9 mouse cellular contexts compared by ENCODE assay signal in the genomic region with DNA sequence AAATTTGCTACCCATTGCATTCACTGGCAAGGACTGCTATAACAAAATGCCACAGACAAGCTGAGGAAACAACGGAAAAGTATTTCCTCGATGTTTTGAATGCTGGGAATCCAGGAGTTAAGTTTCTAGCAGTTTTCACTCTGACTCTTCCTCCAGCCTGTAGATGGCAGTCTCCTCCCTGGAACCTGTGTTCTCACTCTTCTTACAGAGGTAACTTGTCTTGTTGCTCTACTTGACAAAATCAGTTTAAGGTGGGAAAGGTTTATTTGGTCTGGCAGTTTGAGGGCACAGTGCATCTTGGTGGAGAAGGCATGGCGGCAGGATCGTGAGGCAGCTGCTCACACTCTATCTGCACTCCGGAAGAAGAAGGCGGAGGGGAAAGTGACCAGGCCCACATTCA.
A peak's percentile ranks its signal among the peaks of the same experiment; 100 is the strongest.
DNase-seq lines count a peak whose midpoint lies in the region; ATAC-seq and TF ChIP-seq lines count a peak whose summit lies in the region.
"Had no signal": no experiment of that assay in that cellular context is flagged by ENCODE, and none has a peak within 500 bp of the region (broad histone marks: within the 10 kb centered on the region; RNA-seq: fewer than 3 reads in every experiment).

No protein-coding gene starts in this region.

- peak in 1 of 2 experiments; percentile 16 for DNase-seq in heart, adult 2 months
- DNase-seq in right cerebral cortex, adult 18-20 months, result peak; percentile 31
- DNase-seq in right cerebral cortex, postnatal 36 days (ENCODE audit: low spot score in 2 of 2), result no peak
- DNase-seq in embryo, embryonic 10.5 days (ENCODE audit: low spot score), result peak; percentile 60
- DNase-seq in thymus, postnatal 14 days, result peak; percentile 14
- no peak for DNase-seq in gastrocnemius, postnatal 14 days
- no peak for DNase-seq in frontal cortex, postnatal 10 days (ENCODE audit: low spot score in 2 of 2)
- DNase-seq: liver, embryonic 13.5 days had no signal

- TF ChIP-seq POLR2A in heart, adult 2 months (IDR thresholded peaks at IDR 0.05; ENCODE audit: insufficient read depth, low read depth, low read length), result no peak

- H3K36me3 ChIP-seq in heart, adult 2 months (ENCODE audit: control insufficient read depth, insufficient read depth, low read length), result no peaks in the 10 kb centered on the region
- H3K36me3 ChIP-seq in heart, embryonic 11.5 days (ENCODE audit: control insufficient read depth, insufficient read depth, low read length), result no peaks in the 10 kb centered on the region
- H3K36me3 ChIP-seq: liver, embryonic 13.5 days had no signal

- H3K27me3 ChIP-seq in heart, adult 2 months (ENCODE audit: control insufficient read depth, insufficient read depth, low read length), result no peaks in the 10 kb centered on the region
- H3K27me3 ChIP-seq in heart, embryonic 11.5 days (ENCODE audit: control insufficient read depth, insufficient read depth, low read length), result no peaks in the 10 kb centered on the region
- H3K27me3 ChIP-seq: liver, embryonic 13.5 days had no signal

- no peak overlapping the region for H3K4me2 ChIP-seq in heart, embryonic 11.5 days
- H3K4me2 ChIP-seq: liver, embryonic 13.5 days had no signal

- no peak for TF ChIP-seq EP300 in heart, adult 2 months (IDR thresholded peaks at IDR 0.05; ENCODE audit: insufficient read depth, low read depth, low read length)

- TF ChIP-seq CTCF in heart, adult 2 months (IDR thresholded peaks at IDR 0.05), result peak; percentile 77

- 55% methylated on average over 6 of the region's 6 CpGs for WGBS in heart, adult 2 months
- WGBS in heart, embryonic 11.5 days (ENCODE audit: insufficient replicate concordance), result 63% methylated on average over 6 of the region's 6 CpGs

- H3K4me3 ChIP-seq in heart, adult 2 months, result no peak overlapping the region
- no peak overlapping the region for H3K4me3 ChIP-seq in heart, embryonic 11.5 days (ENCODE audit: low read depth, low read length)
- H3K4me3 ChIP-seq: liver, embryonic 13.5 days had no signal

- no peak overlapping the region for H3K9ac ChIP-seq in heart, adult 2 months (ENCODE audit: low read depth, low read length)
- no peak overlapping the region for H3K9ac ChIP-seq in heart, embryonic 11.5 days (ENCODE audit: low read depth, low read length)
- H3K9ac ChIP-seq: liver, embryonic 13.5 days had no signal

- no peaks in the 10 kb centered on the region for H3K4me1 ChIP-seq in heart, adult 2 months (ENCODE audit: control insufficient read depth, insufficient read depth, low read length)
- no peaks in the 10 kb centered on the region for H3K4me1 ChIP-seq in heart, embryonic 11.5 days (ENCODE audit: control insufficient read depth, insufficient read depth, low read length)
- H3K4me1 ChIP-seq: liver, embryonic 13.5 days had no signal

- ATAC-seq in heart, embryonic 11.5 days (replicated peaks; ENCODE audit: insufficient number of reproducible peaks, low FRiP score, low TSS enrichment), result no peak

- intact Hi-C loops in heart, adult 2 months (cut with DNase I), result loop anchor here (2.0 kb wide), 1 partner anchor 447 kb away; no protein-coding TSS in a partner anchor
- intact Hi-C loops in gastrocnemius, postnatal 14 days (cut with DNase I; ENCODE audit: low total_unique reads), result loop anchor here (2.0 to 10.0 kb wide), 2 partner anchors 193 to 447 kb away; partner anchors contain the start of gene Mgat5

- no peaks in the 10 kb centered on the region for H3K9me3 ChIP-seq in heart, embryonic 11.5 days (replicated peaks; ENCODE audit: control insufficient read depth, low read length)
- H3K9me3 ChIP-seq: liver, embryonic 13.5 days had no signal

- no peak overlapping the region for H3K27ac ChIP-seq in heart, adult 2 months
- H3K27ac ChIP-seq in heart, embryonic 11.5 days (ENCODE audit: low read depth, low read length), result no peak overlapping the region
- H3K27ac ChIP-seq: liver, embryonic 13.5 days had no signal

- no peaks in the 10 kb centered on the region for H3K79me2 ChIP-seq in heart, adult 2 months (replicated peaks; ENCODE audit: control insufficient read depth, insufficient read depth, low read length)

Comparison
In these comparisons a context has a peak if more than half of its experiments do, and no peak if none do; other contexts are left out.
1. DNase-seq: peak in right cerebral cortex, adult 18-20 months (single experiment), embryo, embryonic 10.5 days (single experiment) and thymus, postnatal 14 days (single experiment); none in right cerebral cortex, postnatal 36 days (0 of 2), gastrocnemius, postnatal 14 days (single experiment) and frontal cortex, postnatal 10 days (0 of 2).